Mouse (Mus musculus): ENCODE data around the gene Gstm3. TPM values are rescaled to one million over a fixed set of nuclear protein-coding genes. Genes with fewer than 3 reads are reported as not detected.

The Gstm3 gene
- total and polyA plus RNA-seq, 3 experiments: 0.06 TPM; not detected in 2

DNA sequence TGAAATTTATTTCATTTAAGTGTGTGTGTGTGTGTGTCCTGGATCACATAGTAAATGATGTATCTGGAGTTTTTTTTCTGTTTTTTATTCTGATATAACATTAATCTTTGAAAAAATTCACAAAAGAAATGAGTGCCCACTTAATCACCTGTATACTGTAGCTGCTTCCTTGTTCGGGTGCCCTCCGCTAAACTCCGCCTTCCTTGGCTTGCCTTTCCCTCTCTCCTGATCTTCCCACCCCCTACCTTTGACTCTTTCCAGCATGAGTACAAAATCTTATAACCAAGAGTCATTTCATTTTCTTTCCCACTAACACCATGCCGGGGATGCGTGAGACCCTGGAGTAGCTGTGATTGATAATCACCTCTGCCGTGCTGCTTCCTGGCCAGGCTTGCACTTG, 37.0 kb downstream of the Gstm3 start:
- Histone ChIP-seq H3K79me2 (ENCODE audit: control insufficient read depth, insufficient read depth, low read length, poor library complexity) (no peaks in the 10 kb centered on the region), H3K36me3 (ENCODE audit: control insufficient read depth in 1 of 2, insufficient read depth in 2 of 2, low read length in 2 of 2) (peaks cover 0 to 4% of the 10 kb centered on the region in 2 experiments; a peak in 2 of 4 replicates), H3K4me3 (ENCODE audit: control insufficient read depth in 1 of 2, insufficient read depth in 1 of 2, low read depth in 2 of 2, low read length in 2 of 2) (0 out of 4 replicates have a peak overlapping the region, but pooled peaks of 1 of the 2 experiments have one; percentile 2), H3K27ac (ENCODE audit: control insufficient read depth, low read depth, low read length) (no peak overlapping the region), H3K9me3 (replicated peaks; ENCODE audit: insufficient read depth, low read length) (no peaks in the 10 kb centered on the region), H3K9ac (ENCODE audit: control insufficient read depth, low read depth, low read length, poor library complexity, severe bottlenecking) (no peak overlapping the region), H3K4me1 (ENCODE audit: control insufficient read depth in 1 of 2, insufficient read depth in 2 of 2, low read length in 2 of 2) (peaks cover 2 to 12% of the 10 kb centered on the region in 2 experiments; a peak in 2 of 4 replicates), H3K27me3 (ENCODE audit: control insufficient read depth in 1 of 2, insufficient read depth in 2 of 2, low read length in 2 of 2) (peaks cover 0 to 1% of the 10 kb centered on the region in 2 experiments)
- TF ChIP-seq RCOR1 (IDR thresholded peaks at IDR 0.05; ENCODE audit: low read depth, low read length) (0 out of 2 replicates have a peak, but pooled peaks have one; percentile 2), EP300 (IDR thresholded peaks at IDR 0.05; ENCODE audit: low read depth in 1 of 2, low read length in 2 of 2) (no peak)
- DNase-seq (ENCODE audit: low read depth, low spot score): no peak

GRCm38 (mm10) chr3:107931670-107932069, 37.4 kb downstream of the Gstm3 start, which contains the start of gene Gstm7:
Gstm7 (minus strand) TSS chr3:107931817.
- peak; percentile 96 for DNase-seq (ENCODE audit: low read depth, low spot score)
- Histone ChIP-seq H3K4me3 (ENCODE audit: control insufficient read depth in 1 of 2, insufficient read depth in 1 of 2, low read depth in 2 of 2, low read length in 2 of 2) (peak within 1 kb of the TSS; percentile 40 to 49), H3K27ac (ENCODE audit: control insufficient read depth, low read depth, low read length) (no peak within 1 kb of the TSS), H3K9me3 (replicated peaks; ENCODE audit: insufficient read depth, low read length) (no peaks in the 10 kb centered on the region), H3K4me1 (ENCODE audit: control insufficient read depth in 1 of 2, insufficient read depth in 2 of 2, low read length in 2 of 2) (peaks cover 2 to 12% of the 10 kb centered on the region in 2 experiments; a peak in 2 of 4 replicates), H3K79me2 (ENCODE audit: control insufficient read depth, insufficient read depth, low read length, poor library complexity) (no peaks in the 10 kb centered on the region), H3K9ac (ENCODE audit: control insufficient read depth, low read depth, low read length, poor library complexity, severe bottlenecking) (0 out of 2 replicates have a peak within 1 kb of the TSS, but pooled peaks have one; percentile 28), H3K27me3 (ENCODE audit: control insufficient read depth in 1 of 2, insufficient read depth in 2 of 2, low read length in 2 of 2) (peaks cover 0 to 1% of the 10 kb centered on the region in 2 experiments), H3K36me3 (ENCODE audit: control insufficient read depth in 1 of 2, insufficient read depth in 2 of 2, low read length in 2 of 2) (peaks cover 0 to 4% of the 10 kb centered on the region in 2 experiments; a peak in 2 of 4 replicates)
- TF ChIP-seq RCOR1 (IDR thresholded peaks at IDR 0.05; ENCODE audit: low read depth, low read length) (peak; percentile 18; the same call in 1 of the 2 replicates), TBP (IDR thresholded peaks at IDR 0.05; ENCODE audit: low read depth, low read length) (0 out of 2 replicates have a peak, but pooled peaks have one; percentile 12), CHD2 (IDR thresholded peaks at IDR 0.05; ENCODE audit: low read length) (no peak), TCF12 (IDR thresholded peaks at IDR 0.05; ENCODE audit: low read depth, low read length) (no peak), ETS1 (IDR thresholded peaks at IDR 0.05; ENCODE audit: low read depth, low read length) (peak; percentile 16; the same call in 1 of the 2 replicates), SIN3A (IDR thresholded peaks at IDR 0.05; ENCODE audit: low read length) (peak; percentile 50), POLR2AphosphoS5 (IDR thresholded peaks at IDR 0.05; ENCODE audit: borderline replicate concordance, low read depth, low read length) (no peak), ELF1 (IDR thresholded peaks at IDR 0.05; ENCODE audit: low read depth, low read length) (peak; percentile 20; the same call in 1 of the 2 replicates), MYB (IDR thresholded peaks at IDR 0.05; ENCODE audit: low read depth, low read length) (no peak), ZC3H11A (IDR thresholded peaks at IDR 0.05; ENCODE audit: low read depth, low read length) (no peak), CTCF (IDR thresholded peaks at IDR 0.05 in 2 of 3, conservative IDR thresholded peaks at IDR 0.05 in 1 of 3; ENCODE audit: control insufficient read depth in 1 of 3, insufficient read depth in 1 of 3, low read depth in 2 of 3, low read length in 3 of 3, poor library complexity in 1 of 3, severe bottlenecking in 1 of 3) (peak in 2 of 3 experiments; percentile 10 to 48; a peak in 2 of 6 replicates), SMC3 (IDR thresholded peaks at IDR 0.05; ENCODE audit: low read depth, low read length) (peak; percentile 28), RAD21 (IDR thresholded peaks at IDR 0.05; ENCODE audit: low read depth, low read length) (peak; percentile 31), HCFC1 (IDR thresholded peaks at IDR 0.05; ENCODE audit: low read depth, low read length) (peak; percentile 32; the same call in 1 of the 2 replicates)
